Mouse (Mus musculus) kidney, postnatal 14 days (tissue): Measurements from ENCODE around the gene Kdm8.
A peak's percentile ranks its signal among the peaks of the same experiment; 100 is the strongest.

Experiments
- DNase-seq: peaks from one replicate; pipeline ENCODE4 v3.0.0; 2022; ENCODE audit warnings: mixed read lengths

The Kdm8 gene

DNA sequence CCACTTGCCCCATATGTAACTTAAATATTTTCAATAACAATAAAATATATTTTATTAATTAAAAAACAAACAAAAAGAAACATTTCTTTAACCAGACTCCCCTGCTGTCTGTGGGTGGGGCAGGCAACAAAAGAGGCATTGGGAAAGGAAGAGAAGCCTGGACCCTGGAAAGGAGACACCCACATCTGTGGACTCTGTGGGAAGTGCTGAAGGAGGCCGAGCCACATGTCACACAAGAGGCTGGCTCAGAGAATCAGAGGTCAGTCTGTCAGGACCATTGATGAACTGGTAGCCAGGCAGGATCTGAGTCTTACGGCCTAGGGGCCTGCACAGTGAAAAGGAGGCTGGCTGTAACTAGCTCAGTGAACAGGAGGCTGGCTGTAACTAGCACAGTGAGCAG is 17.7 kb downstream of the Kdm8 start:
- DNase-seq, result no peak

DNA sequence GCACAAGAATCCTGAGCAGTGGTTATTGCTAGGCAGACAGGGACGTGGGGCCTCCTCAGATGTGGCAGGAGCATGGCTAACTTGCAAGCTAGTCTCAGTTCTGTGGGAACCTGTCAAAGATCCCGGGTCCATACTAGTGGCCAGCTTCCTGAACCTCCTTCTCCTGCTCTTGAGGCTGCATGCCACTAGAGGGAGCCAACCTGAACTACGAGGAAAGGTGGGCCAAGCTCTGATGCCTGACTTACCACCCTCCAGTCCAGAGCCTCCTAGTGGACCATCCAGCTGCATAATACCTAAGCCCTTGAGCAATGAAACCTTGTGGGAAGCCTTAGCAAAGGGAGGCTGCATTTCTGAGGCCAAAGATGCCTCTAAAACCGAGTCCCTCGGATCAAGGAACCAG is 25.5 kb downstream of the Kdm8 start:
- peak; percentile 80 for DNase-seq

DNA sequence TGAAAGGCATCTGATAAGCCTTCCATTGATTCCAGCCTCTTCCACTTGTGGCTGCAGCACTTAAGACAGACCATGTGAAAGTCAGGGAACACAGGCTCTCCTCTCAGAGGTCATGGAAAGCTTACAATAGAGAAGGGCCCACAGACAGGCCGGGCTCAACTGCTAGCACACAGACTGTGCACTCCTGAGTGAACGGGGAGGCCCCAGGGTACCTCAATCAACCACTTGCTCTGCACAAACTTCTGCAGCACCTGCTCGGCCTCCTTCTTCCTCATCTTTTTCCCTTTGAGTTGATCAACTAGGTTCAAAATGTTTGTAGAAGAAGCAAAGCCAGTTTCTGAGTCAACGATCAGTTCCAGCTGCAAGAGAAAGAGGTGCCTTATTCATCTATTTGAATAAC is 26.4 kb downstream of the Kdm8 start:
- DNase-seq, result no peak

DNA sequence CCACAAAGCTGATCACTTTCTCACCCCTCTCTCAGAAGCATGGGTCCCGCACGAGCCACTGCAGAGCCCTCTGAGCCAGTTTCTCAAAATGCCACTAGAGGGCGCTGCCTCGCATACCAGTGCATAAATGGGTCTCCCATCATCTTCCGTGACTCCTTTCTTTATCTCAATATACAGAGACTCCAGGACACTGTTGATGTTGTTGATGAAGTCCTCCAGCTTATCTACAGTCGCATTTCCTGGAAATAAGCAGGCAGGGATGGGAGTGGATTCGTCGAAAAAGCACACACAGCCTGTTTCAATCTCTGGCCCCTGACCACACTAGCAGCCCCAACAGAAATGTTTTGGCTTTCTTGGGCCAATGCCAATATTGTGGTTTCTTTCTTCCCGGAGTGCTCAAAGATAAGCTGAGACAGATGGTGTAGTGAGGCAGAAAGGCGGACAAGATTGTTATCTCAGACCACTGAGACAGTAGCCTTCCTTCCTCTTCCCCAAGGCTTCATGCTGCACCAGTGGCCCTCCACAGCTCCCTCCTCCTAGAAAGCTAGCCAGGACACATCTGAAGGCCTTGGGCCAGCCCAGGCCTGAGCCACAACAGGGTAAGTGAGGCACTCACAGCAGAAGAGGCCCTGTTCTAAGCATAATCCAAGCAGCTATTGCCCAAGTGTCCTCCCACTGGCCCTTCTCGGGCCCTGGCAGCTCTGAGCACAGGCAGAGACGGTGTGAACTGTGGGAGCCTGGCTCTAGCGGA is 27.7 kb downstream of the Kdm8 start:
- DNase-seq, result peak; percentile 85

DNA sequence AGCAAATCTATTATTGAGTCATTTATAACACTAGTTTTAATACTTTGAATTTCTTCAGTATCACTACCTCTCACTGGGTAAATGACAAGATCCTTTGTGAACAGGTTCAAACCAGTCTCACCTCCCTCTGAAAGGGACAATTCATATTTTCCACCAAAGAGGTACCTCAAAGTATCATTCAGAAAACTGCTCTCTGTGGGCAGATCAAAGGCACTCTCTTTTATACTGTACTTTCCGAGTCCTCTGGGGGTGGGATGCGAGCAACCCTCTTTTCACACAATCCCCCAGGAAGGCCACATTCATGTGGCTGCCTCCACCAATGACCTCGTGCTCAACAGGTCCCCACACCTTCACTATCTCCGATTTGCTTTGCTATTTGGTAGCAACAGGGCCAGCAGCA is 30.1 kb downstream of the Kdm8 start:
- DNase-seq, result no peak

DNA sequence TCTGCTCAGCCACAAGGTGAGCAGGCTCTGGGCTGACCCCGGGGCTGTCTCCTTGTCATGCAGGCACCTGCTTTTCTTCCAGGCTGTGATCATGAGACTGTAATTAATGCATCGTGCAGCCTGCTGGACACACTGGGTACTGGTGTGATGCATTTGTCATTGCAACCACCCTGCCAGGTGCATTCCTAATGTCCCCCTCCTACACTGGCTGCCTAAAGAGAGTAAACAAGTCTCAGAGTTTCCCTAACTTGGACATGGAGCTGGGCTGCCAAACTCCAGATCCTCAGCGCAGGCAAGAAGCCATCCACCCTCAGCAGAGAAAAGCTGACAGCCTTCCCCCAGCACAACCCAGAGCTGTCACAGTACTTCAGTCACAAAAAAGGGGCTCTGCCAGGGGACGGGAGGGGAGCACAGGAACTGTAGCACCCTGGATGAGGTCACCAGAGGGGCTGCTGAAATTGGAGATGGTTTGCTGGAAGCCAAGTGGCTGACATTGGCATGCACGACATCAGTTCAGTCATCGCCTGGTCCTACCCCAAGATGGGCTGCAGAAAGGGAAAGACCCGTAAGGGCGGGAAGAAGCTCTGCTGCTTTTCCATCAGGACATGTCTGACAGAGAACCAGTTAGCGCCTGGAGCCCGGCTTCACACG is 31.2 kb downstream of the Kdm8 start:
- no peak for DNase-seq

DNA sequence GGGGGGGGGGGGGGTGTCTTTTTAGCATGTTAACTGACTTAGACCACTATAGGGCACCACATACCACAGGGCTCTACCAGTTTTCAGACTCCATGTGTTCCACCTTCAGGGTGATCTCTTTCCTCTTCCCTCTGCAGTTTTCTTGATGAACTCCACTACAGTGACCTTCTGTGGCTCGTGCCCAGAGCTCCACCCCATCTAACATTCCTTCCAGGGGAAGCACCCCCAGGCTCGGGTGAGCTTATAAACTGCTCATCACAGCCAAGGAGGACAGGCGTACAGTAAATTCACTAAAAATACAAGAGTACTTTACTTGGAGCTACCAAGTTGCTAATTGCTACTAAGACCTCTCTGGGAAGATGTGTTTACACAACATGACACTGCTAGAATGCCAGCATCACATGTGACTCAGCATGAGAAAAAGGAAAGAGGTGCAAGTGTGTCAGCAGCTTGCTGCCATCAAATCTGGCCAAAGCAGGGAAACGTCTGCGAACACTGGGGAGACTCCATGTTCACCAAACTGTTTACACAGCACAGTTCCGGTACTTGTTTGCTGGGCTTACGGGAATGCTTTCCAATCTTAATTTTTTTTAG is 34.0 kb downstream of the Kdm8 start:
- peak; percentile 45 for DNase-seq

DNA sequence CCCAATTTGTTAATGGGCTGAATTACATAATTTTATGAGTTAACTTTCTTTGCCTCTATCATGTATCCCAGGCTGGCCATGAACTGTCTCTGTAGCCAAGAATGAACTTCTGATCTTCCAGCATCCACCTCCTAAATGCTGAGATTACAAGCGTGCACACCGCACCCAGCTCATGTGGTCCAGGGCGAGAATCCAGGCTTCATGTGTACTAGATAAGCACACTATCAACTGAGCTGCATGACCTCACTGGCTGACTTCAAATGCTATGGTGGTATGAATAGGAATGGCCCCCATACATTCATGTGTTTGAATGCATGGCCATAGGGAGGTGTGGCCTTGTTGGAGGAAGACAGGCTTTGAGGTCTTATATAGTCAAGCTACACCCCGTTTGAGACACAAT is 36.0 kb downstream of the Kdm8 start:
- no peak for DNase-seq

DNA sequence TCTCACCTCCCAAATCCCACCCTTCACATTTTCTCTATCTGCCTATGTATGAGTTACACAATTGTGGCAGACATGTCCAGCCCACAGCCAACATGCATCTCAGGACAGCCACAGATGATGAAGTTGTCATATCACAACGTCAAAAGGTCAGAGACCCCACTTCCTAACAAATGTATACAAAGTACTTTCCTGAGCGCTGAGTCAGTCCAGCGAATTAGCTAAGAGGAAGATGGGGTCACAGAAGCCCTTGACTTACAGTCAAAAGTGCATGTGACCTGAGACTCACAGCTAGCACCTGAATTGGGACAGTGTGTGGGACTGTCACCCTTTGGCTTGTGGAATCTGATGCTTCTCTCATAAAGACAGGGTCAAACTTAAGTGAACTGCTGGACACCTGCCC is 37.9 kb downstream of the Kdm8 start:
- no peak for DNase-seq

DNA sequence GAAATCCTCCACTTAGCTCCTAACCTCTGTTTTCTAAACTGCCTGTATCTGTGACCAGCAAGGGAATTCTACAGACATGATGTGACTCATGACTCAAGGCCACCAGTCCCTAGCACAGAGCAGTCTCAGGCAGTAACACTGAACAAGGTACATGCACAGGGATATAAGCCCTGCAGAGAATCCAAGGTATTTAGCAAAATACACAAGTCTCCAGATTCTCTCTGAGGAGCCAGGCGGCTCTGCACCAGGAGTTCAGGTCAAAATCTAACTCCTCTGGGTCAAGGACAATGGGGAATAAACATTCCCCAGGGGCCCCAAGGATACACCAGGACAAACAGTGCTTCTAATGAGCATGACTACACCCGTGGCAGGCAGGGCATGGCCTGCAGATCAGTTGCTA is 38.4 kb downstream of the Kdm8 start:
- DNase-seq, result no peak

DNA sequence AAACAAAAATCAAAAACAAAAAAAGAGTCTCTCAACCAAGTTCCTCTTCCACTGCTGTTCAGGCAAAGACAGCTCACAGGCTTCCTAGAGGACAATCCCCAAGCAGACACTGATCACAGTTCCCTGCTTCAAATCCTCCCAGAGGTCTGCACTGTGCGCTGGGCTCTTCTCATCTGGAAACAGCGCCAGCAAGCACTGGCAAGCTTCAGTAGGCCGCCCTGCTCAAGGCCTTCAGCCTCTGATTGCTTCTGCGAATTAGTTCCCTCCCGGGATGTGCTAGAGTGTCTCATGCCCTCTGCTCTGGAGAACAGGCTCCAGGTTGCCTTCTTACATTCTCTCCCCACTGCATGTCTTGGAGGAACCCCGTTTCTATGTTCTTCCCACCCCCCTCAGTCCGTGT is 40.3 kb downstream of the Kdm8 start:
- DNase-seq, result no peak

DNA sequence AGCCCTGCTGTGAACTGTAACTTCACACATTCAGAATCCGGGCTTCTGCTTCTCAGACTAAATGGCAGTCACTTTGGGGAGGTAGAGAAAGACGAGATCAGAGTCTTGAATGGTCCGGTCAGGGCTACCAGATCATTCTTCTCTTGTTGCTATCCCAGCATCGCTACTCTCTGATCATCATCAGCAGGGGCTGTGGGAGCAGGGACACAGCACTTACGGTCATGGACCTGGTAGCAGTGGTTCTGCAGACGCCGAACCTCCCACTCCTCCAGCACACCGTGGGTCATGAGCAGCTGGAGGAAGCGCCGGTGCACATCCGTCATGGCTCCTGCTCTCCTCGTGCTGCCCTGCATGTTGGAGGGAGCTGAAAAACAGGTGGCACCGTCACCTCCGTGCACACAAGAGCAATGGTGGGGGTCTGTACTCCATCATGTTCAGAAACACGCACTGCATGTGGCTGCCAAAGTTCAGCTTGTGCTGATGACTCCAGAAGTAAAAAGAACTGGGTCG is 41.7 kb downstream of the Kdm8 start:
- DNase-seq, result no peak

DNA sequence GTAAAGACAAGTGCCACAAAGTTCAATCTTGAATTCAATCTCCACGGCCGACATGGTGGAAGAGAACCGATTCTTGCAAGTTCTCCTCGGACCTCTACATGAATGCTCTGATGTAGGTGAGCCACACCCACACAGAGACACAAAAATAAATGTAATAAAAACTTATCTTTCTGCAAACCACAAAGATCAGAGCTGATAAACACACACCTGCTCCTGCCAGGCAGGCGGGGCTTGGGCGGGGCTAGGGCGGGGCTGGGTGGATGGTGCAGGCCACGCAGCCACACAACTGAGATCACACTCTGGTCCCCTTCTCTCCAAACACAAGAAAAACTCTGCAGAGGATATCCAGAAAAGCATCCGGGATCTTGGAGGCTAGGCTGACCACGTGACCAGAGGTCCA is 42.6 kb downstream of the Kdm8 start:
- no peak for DNase-seq

DNA sequence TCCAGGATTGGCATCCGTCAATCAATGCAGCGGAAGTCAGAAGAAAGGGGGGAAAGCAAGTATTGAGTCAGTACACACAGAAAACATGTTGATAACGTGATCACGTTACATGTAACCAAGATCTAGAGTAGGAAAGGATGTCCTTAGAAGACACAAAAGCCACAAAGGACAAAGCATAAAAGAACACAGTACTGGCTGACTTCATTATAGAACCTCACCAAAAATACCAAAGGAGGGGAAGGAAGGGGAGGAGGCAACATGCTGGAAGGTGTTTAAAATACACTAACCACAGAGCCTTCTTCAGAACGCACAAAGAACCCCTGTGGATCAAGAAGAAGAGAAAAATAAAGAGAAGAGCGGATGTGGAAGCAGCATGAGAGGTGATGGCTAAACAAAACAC is 44.2 kb downstream of the Kdm8 start:
- DNase-seq, result no peak

DNA sequence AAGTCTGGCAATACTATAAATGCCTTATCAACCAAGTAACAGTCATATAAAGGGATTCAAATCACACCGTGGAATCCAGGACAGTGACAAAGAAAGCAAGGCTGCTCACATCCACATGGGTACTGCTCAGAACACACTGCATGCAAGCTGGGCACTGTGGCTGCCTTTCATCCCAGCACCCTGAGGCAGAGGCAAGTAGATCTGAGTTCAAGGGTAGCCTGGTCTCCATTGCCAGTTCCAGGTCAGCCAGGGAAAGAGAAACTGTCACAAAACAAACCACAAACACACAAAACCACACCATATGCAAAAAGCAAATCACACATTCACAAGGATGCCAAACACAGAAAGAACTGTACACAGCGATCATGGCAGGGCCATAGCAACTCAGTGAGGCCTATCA is 45.2 kb downstream of the Kdm8 start:
- no peak for DNase-seq

DNA sequence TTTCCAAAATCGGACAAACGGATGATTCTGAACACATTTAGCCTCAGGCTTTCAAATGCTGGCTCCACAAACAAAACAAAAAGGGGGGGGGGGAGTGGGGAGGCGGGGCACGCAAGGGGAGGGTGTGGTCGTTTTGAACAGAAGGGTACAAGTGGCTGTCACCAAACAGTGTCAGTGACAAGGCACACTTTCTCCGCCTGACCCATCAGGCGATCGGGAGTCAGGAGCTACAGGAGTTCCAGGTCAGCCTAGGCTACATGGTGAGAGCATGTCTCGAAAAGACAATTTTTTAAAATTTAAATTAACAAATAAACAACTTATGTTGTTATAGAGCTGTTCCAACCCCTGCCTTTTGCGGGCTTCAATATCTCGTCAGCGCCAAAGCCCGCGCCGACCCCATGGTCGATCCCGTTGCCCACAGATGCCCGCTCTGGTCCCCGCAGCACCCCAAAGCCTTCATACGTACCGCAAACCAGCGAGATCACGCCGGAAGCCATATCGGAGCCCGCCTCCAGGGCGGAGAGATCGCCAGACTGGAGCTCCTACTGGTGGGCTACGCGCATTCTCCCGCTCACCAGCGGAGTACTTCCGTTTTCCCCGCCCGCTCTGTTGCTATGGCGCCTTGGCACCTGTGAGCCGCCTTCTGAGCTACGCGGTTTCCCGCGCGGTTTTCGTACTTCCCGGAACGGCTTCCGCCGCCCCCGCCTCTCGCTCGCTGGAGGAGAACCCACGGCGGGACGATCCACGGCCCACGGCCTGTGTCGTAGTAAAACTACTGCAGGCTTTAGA is 46.7 kb downstream of the Kdm8 start, which contains the start of gene Nsmce1:
Nsmce1 (minus strand) TSS at position 650 of the 789 bp plus-strand sequence.
- peak; percentile 96 for DNase-seq

DNA sequence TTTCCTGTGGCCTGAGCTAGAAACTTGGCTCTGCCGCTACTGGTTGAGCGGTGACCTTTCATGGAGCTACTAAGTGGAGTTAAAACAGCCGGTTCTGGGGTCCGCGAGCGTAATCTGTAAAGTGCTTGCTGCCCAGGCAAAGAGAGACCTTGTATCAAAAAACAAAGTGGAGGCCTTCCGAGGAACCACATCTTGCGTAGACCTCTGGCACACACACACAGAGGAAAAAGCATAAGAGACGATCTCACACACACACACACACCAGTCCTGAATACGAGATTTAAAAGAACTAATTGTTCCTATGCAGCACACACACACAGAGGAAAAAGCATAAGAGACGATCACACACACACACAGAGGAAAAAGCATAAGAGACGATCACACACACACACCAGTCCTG is 47.3 kb downstream of the Kdm8 start:
- no peak for DNase-seq

DNA sequence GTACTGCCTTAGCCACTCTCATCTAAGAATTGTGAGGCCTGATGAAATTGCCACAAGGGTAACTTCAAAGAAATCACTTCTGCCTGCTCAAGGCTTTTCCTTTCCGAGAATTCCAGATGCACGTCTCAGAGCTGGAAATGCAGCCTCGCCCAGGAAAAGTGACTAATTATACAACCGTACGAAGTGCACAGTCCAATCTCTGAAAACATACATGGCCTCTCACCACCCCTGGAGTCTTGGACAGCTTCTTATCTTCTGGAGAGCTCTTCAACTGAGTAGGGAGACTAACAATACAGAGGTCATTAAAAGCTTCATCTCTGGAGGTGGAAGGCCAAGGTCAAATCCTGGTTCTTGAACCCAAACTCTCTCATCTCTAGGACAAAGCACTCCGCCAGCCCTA is 48.1 kb downstream of the Kdm8 start:
- DNase-seq, result no peak

DNA sequence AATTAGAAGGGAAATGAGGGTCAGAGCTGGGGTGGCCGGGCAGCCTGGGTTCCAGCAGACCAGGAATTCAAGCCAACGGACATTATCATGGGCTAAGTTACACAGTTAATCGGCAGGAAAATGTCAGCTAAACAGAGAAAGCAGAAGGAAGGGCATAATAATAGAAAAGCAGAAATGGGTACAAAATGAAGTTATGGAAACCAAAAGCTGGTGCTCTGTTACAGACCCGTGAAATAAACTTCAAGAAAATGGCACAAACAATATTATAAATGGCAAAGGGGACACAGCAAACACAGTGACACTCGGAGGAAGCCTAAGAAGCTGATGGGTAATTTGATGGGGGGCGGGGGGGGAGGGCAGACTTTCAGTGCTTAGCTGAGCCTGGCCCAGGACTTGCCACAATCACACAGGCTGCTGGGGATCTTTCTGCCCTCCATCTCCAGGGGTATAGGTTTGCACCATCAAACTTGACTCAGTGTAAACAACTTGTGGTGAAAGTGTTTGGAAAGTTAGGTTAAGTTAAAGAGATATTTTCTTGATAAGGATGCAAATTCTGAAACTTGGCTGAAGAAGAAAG is 51.5 kb downstream of the Kdm8 start:
- DNase-seq, result no peak

DNA sequence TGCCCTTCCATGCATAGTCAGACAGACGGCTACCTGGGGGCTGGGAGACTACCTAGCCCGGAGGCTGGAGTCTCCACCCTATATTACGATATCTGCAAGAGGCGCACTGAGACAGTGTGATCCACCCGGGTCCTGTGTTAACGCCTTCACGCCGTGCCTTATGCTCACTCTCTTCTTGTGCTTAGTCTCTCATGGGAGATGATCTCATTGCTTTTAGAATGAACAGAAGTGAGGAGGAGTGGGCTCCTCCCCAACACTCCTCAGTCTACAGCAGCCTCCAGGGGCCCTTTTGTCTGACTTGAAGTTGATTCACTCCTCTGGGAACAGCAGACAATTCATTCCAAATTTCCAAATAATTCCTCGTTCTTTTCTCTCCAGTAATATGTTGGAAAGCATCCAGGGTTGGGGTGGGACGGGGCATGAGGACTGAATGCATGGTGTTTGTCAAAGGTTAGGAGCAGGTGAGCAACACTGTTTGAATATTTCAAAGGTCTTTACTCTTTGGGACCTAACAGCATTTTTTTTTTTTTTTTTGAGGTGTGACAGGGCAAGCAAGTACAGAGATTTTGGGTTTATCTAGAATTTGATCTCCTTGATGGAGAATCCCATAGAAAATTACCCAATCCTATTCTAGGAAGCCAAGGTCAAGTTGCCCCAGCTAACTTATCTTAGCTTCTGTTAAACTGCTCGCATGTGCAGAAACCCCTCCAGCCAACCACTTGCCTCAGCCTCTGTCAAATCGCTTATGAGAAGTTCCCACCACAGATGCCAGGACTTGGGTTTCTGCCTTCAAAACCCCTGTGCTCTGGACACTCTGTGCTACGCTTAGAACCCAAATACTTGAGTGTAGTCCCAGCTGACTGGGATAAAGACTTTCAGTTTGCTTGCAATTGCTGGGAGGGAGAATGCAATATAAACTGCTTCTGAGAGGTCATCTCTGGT is 55.7 kb downstream of the Kdm8 start:
- DNase-seq, result no peak

DNA sequence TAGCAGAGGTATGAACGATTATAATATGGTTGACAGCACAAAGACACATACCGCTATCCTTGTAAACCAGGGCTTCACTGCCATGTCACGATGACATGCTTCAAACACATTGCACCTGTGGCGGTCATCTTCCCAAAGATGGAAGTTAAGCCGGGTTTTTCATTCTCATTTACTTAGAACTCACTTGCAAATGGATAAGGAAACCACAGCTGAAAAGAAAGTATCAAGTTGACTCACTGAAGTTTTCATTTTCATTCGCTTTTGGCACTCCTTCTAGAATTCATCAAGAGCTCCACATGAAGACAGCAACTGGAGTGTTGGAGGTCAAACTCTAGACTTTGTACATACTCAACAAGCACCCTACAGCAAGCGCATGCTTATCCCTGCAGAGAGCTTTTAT is 56.4 kb downstream of the Kdm8 start:
- no peak for DNase-seq
